Mouse (Mus musculus) lung, adult 2 months (tissue): Measurements from ENCODE around the gene Bpifb3.

Experiments used
- CTCF ChIP-seq: fragments of 200-500 bp; IDR thresholded peaks from 2 replicates; pipeline ENCODE4 v1.5.1; 2011; ENCODE audit warnings: mild to moderate bottlenecking, low read length, control low read depth; ENCODE audit not compliant: insufficient read depth
- POLR2A ChIP-seq: fragments of 200-500 bp; IDR thresholded peaks from 2 replicates; pipeline ENCODE4 v1.6.1; 2011; ENCODE audit warnings: low read depth, mild to moderate bottlenecking, control low read depth, low read length, borderline replicate concordance; ENCODE audit errors: extremely low read depth

DNA sequence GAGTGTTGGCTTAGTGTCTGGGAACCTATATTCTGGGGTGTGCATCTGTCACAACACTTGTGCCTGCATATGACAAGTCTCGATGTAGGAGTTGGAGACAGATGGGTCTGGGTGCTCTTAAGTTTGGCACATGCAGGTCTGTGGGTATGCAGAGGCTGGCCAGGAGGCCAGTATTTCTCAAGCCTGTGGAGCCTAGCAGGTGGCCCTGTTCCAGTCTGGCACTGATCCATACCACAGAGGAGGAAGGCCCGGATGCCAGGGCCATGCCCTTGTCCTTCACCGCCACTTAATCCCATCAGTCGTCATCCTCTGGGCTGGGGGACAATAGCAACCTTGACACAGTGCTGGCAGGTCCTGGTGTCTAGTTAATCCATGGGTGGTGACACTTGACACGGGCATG lies 3.9 kb upstream of the Bpifb3 start:
- TF ChIP-seq POLR2A (no peak), CTCF (no peak)
